Mouse (Mus musculus) kidney, adult 2 months (tissue): ENCODE measurements around the gene Wnt8b.

Experiments
- CTCF ChIP-seq: fragments of 200-500 bp; conservative IDR thresholded peaks from 2 replicates; pipeline ENCODE4 v1.5.1; 2011; ENCODE audit warnings: low read depth, mild to moderate bottlenecking, control low read depth, low read length, moderate library complexity, mixed read lengths; ENCODE audit not compliant: insufficient read depth, insufficient read length
- POLR2A ChIP-seq: fragments of 200-500 bp; IDR thresholded peaks from one replicate; pipeline ENCODE4 v1.6.1; 2011; ENCODE audit warnings: low read depth, low read length, control low read depth

DNA sequence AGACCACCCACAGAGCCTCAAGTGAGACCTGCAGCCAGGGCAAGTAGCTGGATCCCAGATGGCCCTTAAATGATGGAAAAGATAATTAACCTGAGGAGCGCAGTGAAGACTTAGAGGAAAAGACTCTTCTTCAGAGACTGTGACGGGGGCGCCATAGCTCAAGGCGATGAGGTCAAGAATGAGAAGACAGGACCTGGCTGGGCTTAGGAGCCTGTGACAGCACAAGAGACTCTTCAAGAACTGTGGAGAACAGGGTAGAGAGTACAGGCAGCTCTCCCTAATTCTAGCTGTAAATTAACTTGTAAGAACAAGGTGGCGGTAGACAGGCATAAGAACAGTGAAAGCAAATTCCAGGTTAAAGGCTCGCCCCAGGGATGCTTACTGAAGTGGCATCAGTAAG, 8.7 kb downstream of the Wnt8b start:
- TF ChIP-seq POLR2A (no peak), CTCF (no peak)
